Mouse (Mus musculus) right cerebral cortex, postnatal 10 days (tissue): ENCODE measurements around the gene Meis1.

Experiments used
- DNase-seq, 2 experiments: peaks; one replicate each; pipeline ENCODE4 v3.0.0; 2021; ENCODE audit warnings: low spot score in 2 of 2

Gene Meis1

DNA sequence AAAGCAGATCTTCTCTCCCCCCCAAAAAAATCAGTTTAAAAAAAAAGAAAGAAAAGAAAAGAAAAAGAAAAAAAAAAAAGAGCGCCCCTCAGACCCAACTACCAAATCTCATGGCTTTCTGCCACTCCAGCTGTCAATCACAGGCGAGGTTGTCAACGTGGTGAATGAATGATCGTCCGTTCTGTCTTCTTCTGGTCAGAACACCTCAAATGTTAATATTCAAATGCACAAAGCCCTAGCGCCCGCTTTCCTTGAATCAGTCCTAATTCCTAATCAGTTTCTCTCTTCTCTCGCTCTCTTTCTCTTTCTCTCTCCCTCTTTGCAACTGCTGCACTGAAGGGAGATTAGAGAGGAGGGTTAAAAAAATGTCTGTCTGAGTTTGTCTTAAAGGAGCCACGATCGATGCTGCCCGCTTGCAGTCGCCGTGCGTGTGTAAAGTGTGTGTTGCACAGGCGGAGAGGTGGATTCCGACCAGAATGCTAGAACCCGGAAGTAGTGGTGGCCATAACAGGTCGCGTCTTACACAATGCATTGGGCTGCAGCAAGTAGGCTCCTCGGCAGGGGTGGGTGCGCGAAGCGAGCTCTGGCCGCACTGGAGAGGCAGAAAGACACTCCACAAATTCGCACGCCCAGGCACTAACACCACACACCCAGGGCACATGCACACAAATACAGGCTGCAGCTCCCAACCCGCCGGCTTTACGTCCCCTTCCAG, at the start of gene Meis1:
Meis1 (minus strand) TSS at position 497 of the 715 bp plus-strand sequence.
- peak; percentile 87 to 92 for DNase-seq

DNA sequence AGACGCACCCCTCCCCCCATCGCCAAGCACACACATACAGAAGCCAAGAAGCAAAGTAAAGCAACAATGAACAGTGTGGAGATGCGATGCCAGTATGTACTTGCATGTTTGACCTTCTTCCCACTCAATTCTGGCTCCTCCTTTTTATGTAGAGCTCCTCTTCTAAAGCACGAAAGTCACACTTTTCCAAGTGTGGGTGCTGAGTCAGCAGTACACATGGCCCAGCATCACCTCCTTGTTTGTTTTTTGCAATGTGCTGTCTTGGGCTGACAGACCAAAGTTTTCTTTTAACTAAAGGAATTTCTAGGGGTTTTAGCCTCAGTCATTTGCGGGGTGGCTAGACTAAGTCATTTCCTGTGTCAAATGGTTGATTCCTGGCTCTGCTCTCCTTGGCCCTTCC, 48.5 kb upstream of the Meis1 start:
- no peak for DNase-seq

DNA sequence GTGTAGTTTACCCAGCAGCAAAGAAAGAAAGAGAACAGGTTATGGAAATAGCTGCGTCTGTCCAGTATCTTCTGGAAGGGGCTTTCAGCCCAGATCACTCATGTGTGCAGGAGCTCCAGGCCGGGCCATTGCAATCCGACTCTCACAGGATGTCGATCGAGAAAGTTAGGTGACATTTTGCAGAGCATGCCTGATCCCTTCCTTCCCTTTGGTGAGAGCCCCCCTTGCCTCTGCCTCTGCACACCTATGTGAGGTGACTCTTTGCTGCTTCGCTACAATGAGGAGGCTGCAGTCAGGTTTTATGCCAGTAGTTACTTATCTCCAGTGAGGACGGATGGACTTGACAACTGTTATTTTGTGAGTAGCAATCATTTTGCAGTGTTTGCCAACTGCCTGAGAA, 30.5 kb upstream of the Meis1 start:
- no peak for DNase-seq

DNA sequence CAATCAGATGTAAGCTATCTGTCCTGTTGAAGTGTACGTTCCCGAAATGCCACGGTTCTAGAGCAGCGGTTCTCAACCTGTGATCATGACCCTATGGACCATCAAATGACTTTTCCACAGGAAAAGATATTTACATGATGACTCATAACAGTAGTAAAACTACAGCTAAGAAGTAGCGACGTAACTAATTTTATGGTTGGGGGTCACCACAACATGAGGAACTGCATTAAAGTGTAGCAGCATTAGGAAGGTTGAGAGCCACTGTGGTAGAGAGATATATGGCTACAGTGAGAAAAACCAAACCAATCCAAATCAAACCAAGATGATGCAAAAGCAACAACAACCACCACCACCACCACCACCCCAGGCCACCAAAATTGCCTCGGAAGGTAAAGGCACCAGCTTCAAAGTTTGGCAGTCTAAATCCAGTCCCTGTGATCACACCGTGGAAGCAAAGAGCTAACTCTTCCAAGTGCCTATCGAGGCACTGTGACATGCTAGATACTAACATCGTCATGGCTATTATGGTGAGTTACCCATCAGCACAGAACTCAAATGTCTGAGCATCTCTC, 17.9 kb upstream of the Meis1 start:
- no peak for DNase-seq

DNA sequence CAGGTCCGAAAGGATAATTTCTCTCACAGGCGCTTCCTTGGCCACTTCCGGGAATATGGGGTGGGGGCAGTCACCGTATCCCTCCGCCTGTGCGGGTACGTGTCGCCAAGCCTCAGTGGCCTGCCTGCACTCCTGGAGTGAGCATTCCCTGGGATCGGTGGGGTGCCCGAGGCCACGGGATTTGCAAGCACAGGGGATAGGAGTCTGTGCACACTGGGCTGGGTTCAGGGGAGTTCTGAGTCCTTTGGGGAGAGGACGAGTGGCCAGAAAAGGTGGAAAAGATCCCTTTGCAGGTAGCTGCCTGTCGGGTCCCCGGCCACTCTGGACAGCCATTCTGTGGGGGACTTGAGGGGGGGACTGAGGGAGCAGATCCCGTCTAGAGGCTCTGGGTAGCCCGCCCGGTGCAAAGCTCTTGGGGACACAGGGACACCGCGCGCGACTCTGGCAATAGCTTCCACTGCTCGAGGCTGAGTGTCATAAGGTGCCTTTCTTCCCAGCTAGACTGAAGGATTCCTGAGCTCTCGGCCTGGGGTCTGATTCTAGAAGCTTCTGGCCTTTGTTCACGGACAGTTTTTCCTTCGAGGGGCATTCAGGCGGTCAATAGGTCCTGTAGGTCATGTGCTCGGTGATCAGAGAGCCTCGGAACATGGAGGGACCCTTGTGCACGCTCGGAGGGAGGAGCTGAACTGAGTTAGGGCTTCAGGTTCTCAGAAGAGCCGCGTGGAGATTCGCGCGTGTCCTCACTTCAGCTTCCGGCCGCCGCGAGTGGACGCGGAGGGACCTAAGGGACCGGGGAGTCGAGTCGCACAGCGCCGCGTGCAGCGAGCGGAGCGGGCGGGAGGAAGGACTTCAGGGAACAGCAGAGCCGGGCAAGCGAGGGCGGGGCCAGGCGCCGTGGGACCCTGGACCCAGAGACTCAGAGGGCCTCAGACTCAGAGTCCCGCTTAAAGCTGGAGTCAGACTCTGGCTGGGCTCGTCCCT, 8.1 kb upstream of the Meis1 start:
- DNase-seq = peak; percentile 35 to 53

DNA sequence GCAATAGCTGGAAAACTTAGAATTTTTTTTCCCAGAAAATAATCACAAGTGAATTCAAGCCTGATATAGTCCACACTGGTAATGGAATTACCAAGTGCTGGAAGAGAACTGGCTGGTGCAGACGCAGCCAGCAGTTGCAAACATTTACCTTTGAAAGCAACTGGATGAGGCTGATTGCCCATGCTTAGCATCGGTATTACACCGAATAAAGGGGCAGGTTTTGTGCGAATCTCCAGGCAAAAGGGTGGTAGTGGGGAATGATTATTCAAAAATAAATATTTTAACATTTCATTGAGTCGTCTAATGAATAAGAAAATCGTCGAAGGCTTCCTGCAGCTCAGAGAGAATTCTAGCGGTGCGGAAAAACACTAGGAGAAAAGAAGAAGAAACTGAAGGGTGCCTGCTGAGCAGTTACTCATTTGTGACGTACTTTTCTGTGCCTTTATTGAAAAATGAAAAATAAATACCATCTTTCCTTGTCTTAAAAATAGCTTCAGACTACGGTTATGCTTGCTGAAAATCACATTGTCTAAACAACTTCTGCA, 7.3 kb upstream of the Meis1 start:
- DNase-seq = no peak

DNA sequence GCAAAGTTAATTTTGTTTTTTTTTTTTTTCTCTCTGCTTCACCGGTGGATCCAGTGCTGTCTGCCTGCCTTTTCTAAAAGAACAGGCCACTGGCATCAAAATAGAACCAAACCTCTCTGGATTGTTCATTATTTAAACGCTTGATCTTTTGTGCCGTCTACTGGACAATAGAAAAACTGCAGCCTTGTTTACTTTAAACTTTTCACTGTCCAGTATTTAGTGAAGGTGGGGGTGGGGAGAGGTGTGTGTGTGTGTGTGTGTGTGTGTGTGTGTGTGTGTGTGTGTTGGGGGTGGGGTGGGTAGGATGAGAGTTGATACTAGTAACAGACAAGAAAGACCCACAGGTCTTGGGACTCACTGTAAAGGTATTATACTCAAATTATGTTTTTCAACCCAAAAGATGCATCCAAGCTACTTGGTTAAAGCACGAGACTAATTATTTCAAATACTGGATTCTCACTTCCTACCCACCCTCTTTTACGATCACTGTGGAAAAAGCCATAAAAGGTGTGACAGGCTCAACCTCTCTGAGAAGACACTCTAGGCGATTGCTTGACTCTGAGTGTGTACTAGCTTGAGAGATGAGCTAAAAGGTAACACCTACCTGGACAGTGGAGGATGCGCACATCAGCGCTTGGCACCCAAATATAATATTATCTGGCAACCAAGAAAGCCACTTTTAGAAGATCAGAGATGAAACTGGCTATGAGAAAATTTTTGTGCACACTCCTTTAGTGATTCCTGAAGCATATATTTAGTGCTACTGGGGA, 5.9 kb upstream of the Meis1 start:
- no peak for DNase-seq

DNA sequence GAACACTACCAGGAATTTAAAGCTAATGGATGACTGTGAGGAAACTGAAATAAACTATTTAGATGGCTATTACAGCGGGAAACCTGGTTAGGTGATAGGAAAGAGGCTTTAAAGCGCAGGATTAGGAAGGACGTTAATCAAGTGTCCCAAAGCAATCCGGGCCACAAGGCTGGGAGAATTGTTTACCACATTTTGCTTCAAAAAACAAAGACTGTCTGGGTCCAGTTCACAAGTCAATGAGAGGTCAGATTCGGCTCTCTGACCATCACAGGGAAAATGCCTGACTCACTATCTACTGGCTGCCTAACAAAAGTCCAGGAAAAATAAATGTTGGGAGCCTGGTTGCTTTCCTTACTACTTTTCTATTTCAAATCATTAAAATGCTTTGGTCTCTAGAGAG, 4.6 kb upstream of the Meis1 start:
- DNase-seq = no peak

DNA sequence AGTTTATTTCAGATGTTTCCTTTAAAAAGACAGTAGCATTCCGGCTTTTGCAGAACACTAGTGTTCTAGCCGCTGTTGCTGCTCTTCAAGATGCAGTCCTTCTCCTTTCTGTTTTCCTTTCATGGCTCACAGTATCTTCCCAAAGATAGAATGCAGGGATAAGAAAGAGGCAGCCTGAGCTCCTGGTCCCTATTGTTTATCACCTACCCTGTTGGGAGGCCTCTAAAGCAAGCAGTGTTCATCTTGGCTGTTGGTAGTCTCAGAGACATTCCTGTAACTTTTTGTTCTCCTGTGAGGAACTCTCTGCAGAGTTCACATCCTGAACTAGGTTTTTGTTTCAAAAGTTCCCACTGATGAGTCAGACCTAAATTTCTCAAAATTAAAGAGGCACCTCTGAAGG, 3.8 kb upstream of the Meis1 start:
- no peak for DNase-seq

DNA sequence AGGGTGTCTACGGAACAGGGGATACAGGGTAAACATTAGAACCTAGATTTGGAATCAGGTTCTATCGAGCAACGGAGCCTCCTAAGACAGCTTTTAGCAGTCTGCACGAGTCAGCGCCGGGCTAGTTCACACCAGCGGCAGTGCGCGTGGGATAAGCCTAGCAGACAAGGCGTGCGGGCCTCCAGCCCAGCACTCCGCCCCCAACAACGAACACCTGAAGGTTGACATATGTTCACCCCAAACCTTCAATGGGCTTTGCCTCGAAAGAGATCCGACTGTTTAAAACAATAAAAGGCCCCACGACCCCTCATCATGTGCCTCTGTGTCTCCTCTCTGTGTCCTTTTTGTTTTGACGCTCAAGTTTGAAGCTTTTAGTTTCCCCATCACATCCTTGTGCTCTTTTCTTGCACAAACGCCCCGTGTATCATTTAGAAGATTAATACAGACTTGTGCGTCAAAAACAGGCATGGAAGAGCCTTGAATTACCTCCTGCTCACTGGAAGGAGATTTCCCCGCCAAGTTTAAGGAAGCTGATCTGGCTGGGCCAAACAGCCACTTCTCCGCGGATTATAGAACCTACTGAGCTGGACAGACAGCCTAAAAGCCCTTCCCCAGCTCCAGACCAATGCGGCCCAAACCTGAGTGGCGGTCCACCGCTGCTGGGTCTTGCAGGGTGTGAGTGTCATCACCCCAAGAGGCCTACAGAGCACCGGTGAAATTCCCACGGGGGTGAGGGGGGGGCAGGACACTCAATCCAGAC, 2.3 kb upstream of the Meis1 start:
- peak in 1 of 2 experiments; percentile 34 for DNase-seq

DNA sequence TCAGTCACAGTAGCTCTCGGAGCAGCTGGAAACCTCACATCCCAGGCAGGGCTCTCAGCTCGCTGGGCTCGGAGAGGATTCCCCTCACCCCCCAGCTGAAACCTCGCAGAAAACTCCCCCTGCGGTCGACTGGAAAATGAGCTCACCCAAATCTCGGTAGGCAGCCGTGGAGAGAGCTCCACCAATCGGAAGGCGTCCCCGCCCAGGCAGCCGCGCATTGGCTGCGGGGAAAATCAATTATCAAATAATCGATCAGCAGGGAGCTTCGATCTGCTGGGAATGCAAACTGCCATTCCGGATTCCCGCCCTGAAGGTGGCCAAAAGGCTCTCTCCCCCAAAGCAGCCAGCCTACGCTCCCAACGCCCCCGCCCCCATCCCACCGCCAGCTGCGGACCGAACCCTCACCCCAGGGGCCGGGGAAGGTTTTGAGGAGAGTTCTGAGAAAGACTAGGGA, 1.6 kb upstream of the Meis1 start:
- peak; percentile 95 to 96 for DNase-seq

DNA sequence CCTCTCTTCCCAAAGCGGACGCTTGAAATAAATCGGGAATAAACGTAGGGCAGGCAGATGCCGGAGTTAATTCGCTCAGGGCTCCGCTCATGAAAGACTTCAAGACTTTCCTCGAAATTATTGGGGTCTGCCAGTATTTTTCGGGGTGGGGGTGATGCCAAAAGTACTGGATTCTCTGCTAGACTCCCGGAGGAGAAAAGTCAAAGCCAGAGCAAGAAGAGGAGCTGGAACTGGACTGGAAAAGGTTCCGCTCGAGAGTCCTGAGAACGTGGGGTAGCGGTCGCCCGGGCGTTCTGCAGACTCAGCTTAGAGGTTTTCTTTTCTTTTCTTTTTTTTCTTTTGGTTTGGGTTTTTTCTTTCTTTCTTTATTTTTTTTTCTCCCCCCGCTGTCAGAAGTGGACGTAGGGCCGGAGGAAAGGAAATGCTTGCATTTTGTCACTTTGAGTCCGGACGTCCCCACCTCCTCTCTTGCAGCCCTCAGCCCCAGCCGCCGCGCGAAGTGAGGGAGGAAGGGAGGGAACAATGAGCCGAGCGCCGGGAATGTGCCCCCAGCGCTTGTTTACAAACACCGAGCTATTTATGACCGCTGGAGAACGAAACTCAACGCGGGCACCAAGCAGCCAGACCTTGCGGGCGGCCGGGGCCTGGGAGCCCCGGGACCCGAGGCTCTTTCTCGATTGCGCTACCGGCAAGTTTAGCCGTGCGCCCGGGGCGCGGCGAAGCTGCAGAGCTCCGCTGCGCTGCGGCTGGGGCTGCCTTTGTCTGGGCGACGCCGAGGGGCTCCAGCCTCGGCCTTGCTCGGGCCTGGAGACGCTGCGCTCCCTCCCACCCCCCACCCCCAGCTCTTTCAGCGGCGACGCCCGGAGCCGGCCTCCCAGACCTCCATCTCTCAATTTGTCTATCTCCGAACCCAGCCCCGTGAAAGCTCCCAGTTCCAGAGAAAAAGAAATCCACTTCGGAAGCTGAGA, 703 bp upstream of the Meis1 start:
- DNase-seq = peak in 1 of 2 experiments; percentile 55

DNA sequence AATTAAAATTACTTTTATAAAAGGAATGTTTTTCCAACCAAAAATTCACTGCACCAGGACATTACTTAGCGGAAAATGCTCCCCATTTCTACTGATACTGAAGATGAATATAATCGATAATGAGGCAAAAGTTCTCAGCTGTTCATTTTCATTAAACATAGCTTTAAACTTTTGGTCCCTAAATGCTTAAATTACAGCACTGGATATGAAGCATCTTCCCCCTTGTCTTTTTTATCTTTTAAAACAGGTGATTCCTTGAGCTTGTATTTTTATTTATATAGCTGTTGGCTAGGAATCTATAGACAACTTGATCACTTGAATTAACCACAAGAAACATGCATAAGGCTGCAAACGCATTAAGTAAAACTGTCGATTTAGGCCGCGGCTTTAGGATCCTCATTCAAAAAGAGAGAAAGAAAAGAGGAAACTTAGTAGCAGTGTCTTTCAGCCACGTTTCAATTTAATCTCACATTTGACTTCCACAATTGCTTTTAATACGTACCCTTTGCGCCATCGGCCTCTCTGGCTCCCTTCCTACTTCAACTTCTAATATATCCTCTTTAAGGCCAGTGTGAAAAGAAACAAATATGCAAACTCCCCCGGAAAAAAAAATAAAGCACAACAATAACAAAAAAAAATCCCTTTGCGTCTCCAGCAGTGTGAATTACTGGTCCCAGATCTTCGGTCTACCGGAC, 919 bp downstream of the Meis1 start:
- DNase-seq = no peak

DNA sequence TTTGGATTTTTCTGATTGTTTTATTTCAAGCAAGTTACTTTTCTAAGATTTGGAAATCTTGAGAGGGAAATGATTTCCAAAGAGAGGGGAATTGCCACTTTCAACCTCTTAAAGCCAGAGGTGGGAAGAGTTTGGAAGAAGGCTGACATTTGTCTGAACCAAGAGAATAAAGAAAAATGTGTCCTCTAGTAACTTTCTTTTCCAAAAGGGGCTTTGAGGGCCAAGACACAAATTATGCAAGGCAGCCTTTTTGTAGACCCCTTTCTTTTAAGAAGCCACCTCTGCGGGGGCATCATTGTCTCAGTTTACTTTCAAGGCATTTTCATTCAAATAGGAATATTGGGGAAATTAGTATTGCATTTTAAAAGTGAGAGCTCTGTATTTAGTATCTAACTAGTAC, 1.5 kb downstream of the Meis1 start:
- no peak for DNase-seq

DNA sequence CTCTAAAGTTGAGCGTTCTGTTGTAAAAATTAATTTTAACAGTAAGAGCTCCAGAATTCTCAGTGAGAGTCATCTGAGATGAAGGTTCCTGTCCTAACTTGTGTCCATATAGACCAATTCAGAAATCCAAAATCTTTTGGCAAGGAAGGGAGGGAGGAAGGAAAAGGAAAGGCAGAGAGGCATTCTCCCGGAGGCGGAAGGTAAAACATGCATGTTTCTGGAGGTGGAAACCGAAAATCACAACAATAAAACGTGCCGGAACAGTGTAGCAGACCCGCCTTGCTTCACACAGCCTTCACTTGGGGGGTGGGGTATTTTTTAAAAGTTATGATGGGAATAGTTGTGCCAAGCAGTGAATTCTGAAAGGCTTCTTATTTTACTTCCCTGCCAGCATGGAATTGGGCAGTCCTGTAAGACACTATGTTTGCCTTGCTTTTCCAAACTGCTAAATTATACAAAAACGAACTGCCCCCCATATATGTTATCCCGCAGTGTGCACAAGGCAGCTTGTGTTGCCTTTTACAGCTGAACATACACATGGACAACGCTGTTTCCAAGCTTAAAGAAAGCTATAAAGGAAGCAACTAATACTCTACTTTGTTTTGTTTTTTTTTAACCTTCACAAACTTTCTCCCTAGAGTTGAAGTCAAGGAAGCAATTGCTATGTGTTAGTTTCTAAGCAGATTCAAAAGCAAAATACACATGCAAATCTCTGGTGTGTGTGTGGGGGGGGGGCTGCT, 2.1 kb downstream of the Meis1 start:
- DNase-seq = no peak

DNA sequence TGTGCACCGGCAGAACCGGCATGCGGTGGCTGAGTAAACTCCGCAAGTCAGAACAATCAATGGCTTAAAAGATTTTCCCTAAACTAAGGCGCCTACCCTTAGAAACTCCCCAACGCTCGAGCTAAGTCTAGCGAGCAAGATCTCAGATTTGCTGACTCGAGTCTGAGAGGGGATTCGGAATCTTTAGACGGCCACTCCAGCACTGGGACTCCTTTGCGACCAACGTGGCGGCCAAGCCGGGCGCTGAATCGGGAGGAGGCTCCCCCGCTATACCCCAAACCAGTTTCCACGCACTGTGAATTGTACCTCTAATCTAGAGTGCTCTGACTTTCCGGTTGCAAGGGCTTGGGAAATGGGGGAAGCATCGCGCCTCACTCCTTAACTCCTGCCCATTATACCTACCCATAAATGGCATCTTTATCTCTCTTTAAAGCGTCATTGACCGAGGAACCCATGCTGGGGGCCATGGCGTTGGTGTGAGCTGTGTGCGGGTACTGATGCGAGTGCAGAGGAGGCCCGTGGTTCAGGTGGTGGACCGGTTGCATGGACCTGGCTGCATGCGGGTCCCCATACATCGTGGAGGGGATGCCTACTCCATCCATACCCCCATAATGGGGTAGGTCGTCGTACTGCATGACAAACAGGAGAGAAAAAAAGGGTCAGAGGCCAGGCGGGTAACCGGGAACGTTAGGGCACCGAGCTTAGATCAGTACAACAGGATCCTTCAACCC, 2.9 kb downstream of the Meis1 start:
- no peak for DNase-seq

DNA sequence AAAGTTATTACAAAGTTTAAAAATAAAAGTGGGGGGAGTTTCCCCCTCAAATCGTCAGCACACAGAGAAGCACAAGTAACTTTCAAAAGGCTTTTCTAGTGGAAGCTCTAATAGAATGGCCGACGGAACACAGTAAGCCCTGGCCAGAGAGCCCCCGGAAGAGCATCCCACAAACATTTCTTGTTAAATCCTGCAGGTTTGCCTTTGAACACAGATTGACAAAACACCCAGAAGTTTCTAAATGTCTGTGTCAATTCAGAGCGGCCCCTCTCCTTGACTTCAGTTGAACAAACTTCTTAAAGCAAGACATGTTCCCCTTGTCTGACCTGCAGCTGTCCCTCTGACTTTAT, 3.4 kb downstream of the Meis1 start:
- no peak for DNase-seq
